Mouse (Mus musculus) spleen, postnatal 36 days (tissue): ENCODE data around the gene Farp1.

Source experiments
- DNase-seq, 2 experiments: peaks; one replicate each; pipeline ENCODE4 v3.0.0; 2022; ENCODE audit warnings: low spot score in 2 of 2, mixed read lengths in 1 of 2

Farp1 gene

GRCm38 (mm10) chr14:121310325-121311080 lies 275.5 kb downstream of the Farp1 start:
- DNase-seq, result no peak

- DNase-seq, result no peak
These were observed 276.1 kb downstream of the Farp1 start for GRCm38 (mm10) chr14:121311083-121311482.

- DNase-seq, result no peak
These were observed 278.3 kb downstream of the Farp1 start for GRCm38 (mm10) chr14:121313283-121313682.

GRCm38 (mm10) chr14:121314934-121315333 lies 279.9 kb downstream of the Farp1 start:
- peak in 1 of 2 experiments; percentile 31 for DNase-seq

- no peak for DNase-seq
These were observed 281.1 kb downstream of the Farp1 start for GRCm38 (mm10) chr14:121316136-121316535.

GRCm38 (mm10) chr14:121316631-121317311 lies 281.8 kb downstream of the Farp1 start:
- DNase-seq, result no peak

- no peak for DNase-seq
These were observed 282.3 kb downstream of the Farp1 start for GRCm38 (mm10) chr14:121317312-121317671.

- DNase-seq, result no peak
These were observed 283.4 kb downstream of the Farp1 start for GRCm38 (mm10) chr14:121318382-121318781.

GRCm38 (mm10) chr14:121322150-121322549 lies 287.1 kb downstream of the Farp1 start:
- no peak for DNase-seq

- DNase-seq, result no peak
These were observed 287.6 kb downstream of the Farp1 start for GRCm38 (mm10) chr14:121322641-121323040.

- DNase-seq, result peak; percentile 66 to 68
These were observed 289.7 kb downstream of the Farp1 start for GRCm38 (mm10) chr14:121324521-121325330.

GRCm38 (mm10) chr14:121326432-121326831 lies 291.4 kb downstream of the Farp1 start:
- no peak for DNase-seq

- no peak for DNase-seq
These were observed 293.9 kb downstream of the Farp1 start for GRCm38 (mm10) chr14:121328878-121329277.

- no peak for DNase-seq
These were observed 294.5 kb downstream of the Farp1 start for GRCm38 (mm10) chr14:121329401-121330089.

GRCm38 (mm10) chr14:121330090-121330408 lies 295.0 kb downstream of the Farp1 start:
- DNase-seq, result no peak
